Mouse (Mus musculus): Measurements from ENCODE around the gene Fxyd3.

Gene Fxyd3

DNA sequence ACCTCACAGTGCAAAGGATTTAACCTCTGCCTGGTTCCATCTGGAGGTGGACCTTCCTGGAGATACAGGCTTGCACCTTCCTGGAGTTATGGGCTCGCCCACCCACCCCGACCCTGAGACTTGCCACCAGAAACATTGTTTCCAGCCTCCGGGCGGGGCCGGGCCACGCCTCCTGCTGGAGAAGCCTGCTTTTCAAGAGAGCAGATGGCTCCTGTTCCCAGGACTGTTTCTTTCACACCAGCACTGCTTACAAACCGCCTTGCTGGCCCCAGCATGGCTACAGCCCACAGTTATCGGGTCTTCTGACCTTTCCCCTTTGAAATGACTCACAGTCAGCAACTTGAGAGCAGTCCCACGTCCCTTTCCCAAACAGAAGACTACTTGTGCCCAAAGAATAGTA is 4.2 kb downstream of the Fxyd3 start:
- DNase-seq (ENCODE audit: low read depth, low spot score): no peak

GRCm38 (mm10) chr7:31070324-31070723 is 6.2 kb downstream of the Fxyd3 start:
- DNase-seq (ENCODE audit: low read depth, low spot score): no peak

DNA sequence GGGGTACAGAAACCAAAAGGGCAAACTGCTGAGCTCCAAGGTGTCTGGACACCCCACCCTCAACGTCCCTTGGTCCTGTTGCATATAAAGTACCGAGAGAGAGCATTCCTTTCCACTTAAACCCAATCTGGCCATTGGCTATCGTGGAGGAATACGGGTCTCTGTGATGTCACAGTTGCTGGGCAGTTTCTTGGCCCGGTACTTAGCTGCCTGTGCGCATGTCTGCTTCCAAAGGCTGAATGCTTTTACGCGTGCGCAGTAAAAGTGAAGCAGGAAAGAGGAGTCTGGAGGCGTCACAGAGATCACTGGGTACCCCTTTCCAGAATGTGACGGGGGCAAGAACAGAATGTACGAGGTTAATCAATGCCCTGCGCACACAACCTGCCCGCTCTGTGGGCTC is 7.0 kb downstream of the Fxyd3 start:
- no peak for DNase-seq (ENCODE audit: low read depth, low spot score)

DNA sequence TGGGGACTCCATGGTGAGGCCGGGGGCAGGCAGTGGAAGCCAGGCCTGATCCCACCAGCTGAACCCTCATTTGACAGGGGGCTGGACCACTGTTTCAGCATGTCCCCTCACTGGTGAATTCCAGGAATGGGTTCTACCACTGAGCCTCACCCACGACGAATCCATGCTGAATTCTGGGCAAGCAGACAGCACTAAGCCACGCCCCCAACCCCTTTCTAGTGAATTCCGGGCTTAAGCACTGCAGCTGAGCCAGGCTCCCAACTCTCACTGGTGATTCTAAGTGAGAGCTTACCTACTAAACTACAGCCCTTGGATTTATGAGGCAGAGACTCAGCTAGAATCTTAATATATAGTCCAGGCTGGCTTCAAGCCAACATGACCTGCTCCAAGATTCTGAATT is 8.7 kb downstream of the Fxyd3 start:
- no peak for DNase-seq (ENCODE audit: low read depth, low spot score)

DNA sequence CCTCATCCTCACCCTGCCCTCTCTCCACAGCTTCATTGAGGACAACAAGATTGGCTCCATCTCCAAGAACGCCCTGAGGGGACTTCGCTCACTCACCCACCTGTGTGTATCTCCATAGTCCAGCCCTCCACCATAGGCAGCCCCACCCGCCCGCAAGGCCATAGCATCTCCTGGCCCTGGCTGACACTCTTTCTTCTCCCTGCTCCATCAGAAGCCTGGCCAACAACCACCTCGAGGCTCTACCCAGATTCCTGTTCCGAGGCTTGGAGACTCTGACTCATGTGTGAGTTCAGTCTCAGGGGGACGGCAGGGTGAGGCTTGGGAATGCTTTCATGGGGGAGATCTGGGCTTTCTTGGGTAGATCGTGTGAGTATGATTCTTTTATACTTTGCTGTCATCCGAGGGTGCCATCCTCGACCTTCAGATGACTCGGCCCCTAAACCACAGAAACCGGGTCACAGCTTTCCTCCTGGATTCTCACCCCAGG is 13.4 kb downstream of the Fxyd3 start:
- no peak for DNase-seq (ENCODE audit: low read depth, low spot score)

- no peak for DNase-seq (ENCODE audit: low read depth, low spot score)
Measured at GRCm38 (mm10) chr7:31060621-31061010, 15.9 kb downstream of the Fxyd3 start.

- DNase-seq (ENCODE audit: low read depth, low spot score): no peak
Measured at GRCm38 (mm10) chr7:31059919-31060620, 16.4 kb downstream of the Fxyd3 start.

DNA sequence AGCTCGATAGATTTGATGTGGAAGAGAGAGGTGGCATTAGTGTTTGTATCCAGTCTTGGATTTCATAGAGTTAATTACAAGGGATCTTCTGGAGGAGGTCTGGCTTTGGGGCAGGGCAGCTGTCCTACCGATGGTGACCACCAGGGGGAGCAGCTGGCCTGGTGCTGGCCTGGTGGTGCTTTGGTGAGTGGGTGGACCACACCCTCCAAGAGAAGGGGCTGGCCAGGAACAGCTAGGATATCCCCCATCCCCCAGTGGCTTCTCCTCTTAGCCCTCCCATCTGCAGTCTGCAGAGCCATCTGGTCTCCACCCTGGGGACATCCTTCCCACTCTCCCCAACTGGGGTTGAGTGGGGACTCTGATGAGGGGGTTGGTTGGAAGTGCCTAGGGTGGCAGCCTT is 17.4 kb downstream of the Fxyd3 start, which contains the start of gene Lgi4:
Gene Lgi4 (plus strand): TSS at position 235 of the 400 bp plus-strand sequence.
- DNase-seq (ENCODE audit: low read depth, low spot score): peak; percentile 66

DNA sequence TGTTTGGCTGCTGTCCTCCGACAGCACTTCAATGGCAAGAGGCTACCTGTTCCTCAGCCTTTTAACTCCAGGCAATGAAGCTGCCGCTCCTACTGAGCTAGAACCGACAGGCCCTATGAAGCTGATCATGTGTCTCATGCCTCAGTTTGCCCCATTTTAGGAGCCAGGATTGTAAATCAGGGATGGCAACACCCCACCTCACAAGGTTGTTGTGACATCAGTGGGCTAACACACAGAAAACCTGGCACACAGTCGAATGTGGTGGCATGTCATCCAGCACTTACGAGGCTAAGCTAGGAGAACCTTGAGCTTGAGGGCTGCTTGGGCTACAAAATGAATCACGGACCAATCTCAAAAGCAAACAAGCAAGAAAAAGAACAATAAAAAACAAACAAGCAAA is 18.3 kb downstream of the Fxyd3 start:
- DNase-seq (ENCODE audit: low read depth, low spot score): no peak

DNA sequence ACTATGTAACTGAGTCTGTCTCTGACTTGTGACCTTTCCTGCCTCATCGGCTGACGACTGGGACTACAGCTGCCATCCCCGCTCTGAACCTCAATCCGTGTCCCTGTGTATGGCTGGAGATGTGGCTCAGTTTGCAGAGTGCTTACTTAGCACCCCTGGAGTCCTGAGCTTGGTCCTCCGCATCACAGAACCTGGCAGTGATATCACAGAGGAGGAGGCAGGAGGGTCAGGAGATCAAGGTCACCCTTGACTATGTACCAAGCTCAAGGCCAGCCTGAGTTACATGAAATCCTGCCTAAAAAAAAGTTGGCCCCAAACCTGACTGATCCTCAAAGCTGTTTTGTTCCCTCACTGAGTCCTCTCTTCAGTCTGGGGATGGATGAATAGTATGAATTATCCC is 18.8 kb downstream of the Fxyd3 start:
- no peak for DNase-seq (ENCODE audit: low read depth, low spot score)

- no peak for DNase-seq (ENCODE audit: low read depth, low spot score)
Measured at GRCm38 (mm10) chr7:31057071-31057470, 19.4 kb downstream of the Fxyd3 start, which contains the start of gene Fxyd1. Gene Fxyd1, minus strand, starts transcription at chr7:31057199.

- DNase-seq (ENCODE audit: low read depth, low spot score): no peak
Measured at GRCm38 (mm10) chr7:31056448-31056847, 20.1 kb downstream of the Fxyd3 start.

- no peak for DNase-seq (ENCODE audit: low read depth, low spot score)
Measured at GRCm38 (mm10) chr7:31055883-31056282, 20.6 kb downstream of the Fxyd3 start.

DNA sequence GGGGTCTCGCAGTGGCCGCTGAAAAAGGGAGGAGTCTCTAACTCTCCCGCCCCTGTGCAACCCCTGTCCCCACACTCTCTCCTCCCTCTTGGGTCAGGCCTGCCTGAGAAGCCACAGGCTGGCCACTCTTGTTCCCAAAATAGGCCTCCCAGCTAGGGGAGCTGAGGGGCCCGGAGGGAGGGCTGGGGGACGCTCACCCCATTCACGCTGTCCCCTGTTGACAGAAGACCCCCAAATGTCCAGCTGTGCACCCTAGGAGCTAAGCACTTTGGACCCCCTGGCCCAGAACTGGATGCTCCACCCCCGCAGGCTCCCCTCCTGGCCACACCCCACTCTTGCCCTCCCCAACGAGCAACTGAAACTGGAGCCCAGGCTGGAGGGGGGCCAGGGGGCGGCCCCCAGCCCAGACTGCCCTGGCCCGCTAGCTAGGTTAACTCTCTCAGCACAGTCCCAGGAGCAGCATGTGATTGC is 21.1 kb downstream of the Fxyd3 start:
- no peak for DNase-seq (ENCODE audit: low read depth, low spot score)

DNA sequence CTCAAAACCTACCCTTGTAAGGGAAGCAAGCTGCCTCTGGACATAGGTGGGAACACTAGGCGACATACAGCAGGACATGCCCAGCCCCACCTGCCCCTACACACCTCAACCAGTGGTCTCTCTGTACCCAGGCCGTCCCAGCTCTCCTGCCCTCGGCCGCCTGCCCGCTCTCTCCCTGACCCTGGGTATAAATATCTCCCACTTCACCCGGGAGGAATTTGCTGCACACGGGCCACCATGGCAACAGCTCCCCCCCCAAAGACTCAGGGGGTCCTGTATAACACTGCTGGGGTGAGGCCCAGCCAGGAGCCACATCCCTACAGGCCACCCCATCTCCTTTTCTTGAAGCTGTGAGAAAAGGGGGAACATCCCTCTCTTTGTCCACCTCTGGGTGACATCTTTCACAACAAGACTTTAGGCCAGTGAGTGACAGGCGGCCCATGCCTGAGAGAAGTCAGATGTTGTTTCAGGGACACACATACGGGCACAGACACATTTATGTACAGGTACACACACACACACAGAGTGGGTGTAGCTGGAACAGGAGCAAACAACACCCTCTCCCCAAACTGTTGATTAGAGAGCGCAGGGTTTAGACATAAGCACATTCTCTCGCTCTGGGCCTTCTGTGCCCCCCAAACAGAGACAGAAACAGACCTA is 21.7 kb downstream of the Fxyd3 start:
- DNase-seq (ENCODE audit: low read depth, low spot score): no peak

DNA sequence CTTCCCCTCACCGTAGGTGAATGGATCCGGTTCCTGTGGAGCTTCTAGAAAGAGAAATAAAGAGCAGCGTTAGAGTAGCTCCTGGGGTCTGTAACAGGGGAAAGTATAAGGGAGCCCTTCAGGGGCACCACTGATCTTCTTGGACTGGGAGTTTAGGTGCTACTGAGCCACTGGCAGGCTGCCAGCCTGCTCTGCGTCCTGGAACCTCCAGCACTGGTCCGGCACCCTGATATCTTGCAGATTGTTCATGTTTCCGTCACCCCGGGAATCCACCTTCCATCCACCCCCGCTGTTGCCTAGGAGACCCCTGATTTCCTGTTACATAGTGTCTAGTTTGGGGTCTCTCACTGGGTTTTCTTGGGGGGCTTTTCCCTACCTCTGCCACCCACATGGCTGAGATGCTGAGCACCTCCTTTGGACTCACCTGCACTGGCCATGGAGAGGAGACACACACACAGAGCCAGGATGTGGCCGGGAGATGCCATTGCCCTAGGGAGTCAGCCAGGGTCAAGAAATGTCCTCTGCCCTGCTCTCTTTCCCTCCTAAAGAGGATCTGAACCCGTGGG is 22.5 kb downstream of the Fxyd3 start:
- DNase-seq (ENCODE audit: low read depth, low spot score): no peak

DNA sequence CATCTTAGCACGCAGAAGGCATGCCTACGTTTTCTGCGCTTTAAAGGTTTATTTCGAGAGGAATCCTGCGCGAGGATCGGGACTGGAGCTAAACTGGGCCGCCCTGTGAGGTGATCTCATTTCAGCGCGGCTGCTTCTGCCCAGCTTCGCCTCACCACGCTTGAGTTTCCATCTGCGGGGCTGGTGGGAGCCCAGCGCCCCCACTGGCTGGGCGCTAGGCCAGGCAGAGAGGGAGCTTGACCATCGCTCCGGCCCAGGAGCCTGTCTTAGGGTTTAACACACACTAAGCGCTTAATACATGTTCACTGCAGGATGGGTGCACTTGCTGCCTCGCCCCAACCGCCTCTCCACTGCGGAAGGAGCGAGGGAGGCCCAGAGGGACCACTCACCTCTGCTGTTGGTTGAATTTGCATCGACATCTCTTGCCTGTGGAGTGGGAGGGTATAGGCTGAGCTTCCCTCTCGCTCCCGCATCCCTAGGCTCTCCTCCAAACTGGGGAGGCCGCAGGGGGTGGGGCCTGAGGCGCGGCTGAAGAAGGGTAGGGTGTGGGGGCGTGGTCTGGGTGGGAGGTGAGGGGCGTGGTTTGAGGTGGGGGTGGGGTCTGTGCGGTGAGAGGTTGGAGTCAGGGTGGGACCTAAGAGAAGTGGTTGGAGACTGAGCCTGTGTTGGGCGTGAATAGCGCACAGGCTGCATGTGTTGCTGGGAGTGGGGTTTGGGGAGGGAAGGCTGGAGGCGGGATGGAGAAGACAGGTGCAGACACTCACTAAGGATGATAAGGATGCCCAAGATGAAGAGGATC is 23.7 kb downstream of the Fxyd3 start:
- peak; percentile 53 for DNase-seq (ENCODE audit: low read depth, low spot score)

DNA sequence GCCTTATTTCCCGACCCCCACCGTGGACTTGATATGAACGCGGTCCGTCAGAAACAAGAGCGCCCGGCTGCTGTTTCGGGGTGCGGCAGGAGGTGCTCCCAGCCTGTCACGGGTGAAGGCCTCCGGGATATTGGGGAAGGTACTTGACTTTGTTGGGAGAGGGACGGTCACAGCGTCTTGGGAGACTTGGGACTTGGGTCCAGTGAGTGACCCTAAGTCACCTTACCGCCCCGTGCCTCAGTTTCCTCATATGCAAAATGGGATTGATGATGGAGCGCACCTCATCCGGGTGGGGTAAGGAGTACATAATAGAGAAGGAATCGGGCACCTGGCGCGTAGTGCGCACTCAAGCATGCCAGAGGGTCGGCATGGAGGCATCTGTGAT is 24.3 kb downstream of the Fxyd3 start:
- no peak for DNase-seq (ENCODE audit: low read depth, low spot score)

GRCm38 (mm10) chr7:31051321-31052021 is 25.0 kb downstream of the Fxyd3 start, which contains the start of gene Fxyd7:
Gene Fxyd7, minus strand, starts transcription at chr7:31051467.
- no peak for DNase-seq (ENCODE audit: low read depth, low spot score)

DNA sequence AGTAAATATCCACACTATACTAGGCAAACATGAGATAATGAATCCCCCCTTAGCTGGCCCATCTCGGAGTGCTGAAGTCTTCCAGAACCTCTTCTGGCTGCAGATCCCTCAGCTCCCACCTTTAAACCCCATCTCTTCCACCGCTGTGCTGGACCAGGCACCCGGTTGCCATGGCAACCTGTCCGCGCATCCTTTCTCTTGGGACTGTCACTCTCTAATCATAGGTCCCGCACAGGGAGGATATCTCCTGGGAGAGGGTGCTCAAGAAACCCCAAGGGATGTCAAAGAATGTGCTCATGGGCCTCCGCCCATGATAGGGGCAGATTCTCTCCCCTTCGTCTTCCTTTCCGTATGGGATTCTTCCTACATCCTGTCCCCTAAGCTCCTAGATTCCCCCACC is 25.6 kb downstream of the Fxyd3 start:
- no peak for DNase-seq (ENCODE audit: low read depth, low spot score)

DNA sequence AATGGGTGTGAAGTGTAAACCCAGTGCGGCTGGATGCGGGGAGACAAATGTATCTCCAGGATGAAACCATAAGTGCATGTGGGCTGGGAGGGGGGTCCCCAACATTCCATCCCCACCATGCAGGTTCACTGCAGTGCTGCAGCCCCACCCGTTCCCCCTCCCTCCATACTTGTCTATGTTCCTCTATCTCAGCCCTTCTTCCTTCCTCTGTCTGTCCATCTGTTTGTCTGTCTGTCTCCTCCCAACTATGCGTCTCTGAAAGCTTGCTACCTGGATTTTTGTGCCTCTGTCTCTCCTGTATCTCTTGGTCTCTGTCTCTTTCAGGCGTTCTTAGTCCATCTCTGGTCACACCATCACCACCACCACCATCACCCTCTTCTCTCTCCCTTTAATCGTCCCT is 26.0 kb downstream of the Fxyd3 start:
- DNase-seq (ENCODE audit: low read depth, low spot score): no peak

Data from A20 (cell line).